Mouse (Mus musculus) urinary bladder, postnatal 36 days (tissue): ENCODE data around the gene Fam171a2.
A peak's percentile ranks its signal among the peaks of the same experiment; 100 is the strongest.
"Not testable (repeated sequence)": the region's sequence is repeated elsewhere in the genome, so short reads cannot be mapped to it uniquely, and the experiment has no call there.

Experiments used
- DNase-seq, 2 experiments: peaks; one replicate each; pipeline ENCODE4 v3.0.0; 2022; ENCODE audit warnings: low spot score in 2 of 2, mixed read lengths in 1 of 2

Fam171a2 gene

DNA sequence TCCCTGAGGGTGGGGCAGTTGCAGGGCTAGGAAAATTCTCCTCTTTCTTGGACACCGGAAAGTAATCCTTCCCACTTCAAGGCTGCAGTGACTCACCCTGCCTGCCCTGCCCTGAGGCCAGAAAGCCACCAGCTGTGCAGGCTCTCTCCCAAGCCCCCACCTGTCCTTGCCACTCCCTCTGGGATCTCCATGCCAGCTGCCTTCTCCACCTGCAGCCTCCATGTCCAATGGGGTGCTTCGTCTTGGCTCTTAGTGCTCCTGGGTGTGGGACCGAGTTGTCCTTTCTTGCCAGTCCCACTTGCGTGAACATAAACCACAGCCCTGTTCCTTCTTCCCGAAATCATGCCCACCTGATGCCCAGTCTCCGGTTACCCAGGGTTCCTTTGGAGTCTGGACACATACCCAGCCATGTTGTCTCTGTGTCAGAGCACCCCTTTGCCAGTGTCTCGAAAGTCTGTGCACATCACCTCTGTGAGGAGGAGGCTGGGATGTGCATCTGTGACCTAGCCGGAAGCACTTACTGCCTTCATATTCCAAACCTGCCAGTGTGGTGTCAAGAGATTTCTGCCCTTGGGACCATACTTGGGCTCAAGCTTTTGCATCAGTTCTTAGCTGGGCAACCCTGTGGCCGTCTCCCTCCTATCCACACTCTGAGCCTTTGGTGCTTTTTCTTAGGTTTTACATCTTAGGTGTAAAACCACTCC lies 52.9 kb downstream of the Fam171a2 start:
- no peak for DNase-seq

DNA sequence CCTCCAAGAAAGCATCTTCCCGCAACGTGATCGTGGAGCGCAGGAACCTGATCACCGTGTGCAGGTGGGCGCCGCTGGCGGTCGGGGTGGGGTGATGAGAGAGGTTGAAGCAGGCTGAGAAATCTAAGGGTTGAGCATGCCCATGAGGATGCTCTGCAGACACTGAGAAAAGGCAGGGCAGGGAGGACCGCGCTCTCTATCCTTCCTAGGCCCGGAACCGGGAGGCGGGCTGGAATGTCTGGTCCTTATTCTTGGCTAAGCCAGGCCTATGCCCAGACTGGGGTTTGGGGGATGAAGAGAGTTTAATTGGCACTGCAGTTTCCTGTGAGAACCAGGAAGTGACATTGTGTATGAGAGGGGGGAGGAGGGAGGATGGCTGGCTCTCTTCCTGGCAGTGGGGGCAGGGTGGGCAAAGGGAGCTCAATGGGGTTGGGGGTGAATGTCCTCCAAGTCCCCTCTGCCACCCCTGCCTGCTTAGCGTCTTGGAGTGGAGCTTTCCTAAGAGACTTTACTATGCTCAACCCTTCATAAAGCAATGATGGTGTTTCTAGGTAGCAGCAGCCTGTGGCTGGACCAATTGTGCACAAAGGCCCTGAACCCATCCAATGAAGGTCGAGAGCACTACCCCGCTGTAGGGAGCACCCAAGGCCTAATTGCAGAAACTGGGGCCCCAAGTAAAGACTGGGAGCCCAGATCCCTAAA lies 53.6 kb downstream of the Fam171a2 start:
- DNase-seq, result no peak

DNA sequence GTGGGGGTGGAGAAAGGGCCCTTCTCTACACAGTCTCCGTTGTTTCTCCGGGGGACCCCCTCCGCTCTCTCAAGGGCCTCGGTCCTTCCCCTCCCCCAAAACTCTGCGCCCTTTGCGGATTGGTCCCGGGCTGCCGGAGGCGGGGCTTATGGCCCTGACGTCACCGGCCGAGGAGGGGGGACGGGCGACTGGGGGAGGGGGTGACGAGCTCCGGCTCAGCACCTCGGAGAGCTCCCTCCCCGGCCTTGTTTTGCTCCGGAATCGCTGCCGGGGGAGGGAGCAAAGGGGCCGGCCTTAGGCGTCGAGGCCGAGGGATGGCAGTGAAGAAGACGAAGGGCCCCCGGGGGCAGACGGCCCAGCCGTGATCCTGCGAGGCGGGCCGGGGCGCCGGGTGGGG lies 54.2 kb downstream of the Fam171a2 start, which contains the start of gene Rundc3a:
Gene Rundc3a (plus strand): TSS at position 166 of the 397 bp plus-strand sequence.
- peak in 1 of 2 experiments; percentile 47 for DNase-seq

DNA sequence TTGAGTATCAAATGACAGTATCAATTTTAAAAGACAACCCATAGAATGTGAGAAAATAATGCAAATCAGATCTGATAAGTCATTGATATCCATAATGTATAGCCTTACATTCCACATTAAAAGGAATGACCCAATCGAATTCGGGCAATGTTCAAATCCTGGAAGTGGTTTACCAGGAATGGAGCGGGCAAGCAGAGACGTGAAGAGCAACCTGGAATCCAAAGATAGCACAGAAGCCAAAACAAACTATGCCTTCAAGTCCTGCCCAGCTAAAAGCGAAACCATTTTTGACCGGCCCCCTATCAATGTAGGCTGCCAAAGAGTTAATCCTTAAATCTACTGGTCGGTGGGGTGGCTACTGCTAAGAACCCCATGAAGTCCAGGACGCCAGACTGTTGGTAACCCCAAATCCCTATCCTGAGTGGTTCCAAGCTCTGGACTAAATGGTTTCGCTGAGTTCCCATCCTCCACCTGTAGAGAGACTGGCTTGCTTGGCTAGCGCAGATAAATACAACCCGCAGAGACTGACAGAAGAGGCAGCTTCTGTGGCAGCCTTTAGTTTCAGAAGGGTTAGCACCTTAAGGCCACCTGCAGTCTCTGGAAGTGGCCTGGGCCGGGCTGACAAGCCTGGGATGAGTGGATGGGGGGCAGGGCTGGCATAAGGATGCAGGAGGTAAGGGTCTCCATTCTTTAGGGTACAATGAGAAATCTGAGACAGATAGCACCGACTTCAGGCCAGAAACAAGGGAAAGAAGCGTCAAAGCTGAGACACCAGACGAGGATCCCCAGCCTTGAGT lies 54.8 kb downstream of the Fam171a2 start:
- no peak for DNase-seq

DNA sequence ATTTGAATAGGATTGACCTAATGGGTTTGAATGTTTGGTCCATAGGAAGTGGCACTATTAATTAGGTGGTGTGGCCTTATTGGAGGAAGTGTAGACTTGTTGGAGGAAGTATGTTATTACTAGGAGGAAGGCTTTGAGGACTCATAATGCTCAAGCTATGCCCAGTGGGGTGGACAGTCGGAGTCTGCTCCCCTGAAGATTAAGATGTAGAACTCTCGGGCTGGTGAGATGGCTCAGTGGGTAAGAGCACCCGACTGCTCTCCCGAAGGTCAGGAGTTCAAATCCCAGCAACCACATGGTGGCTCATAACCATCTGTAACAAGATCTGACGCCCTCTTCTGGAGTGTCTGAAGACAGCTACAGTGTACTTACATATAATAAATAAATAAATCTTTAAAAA lies 58.0 kb downstream of the Fam171a2 start:
- not testable (repeated sequence) for DNase-seq
